Mouse (Mus musculus) heart, embryonic 10.5 days (tissue): ENCODE data around the gene Cd47. TPM values are rescaled to one million over a fixed set of nuclear protein-coding genes. Genes with fewer than 3 reads are reported as not detected.
"Not testable (repeated sequence)": the region's sequence is repeated elsewhere in the genome, so short reads cannot be mapped to it uniquely, and the experiment has no call there.

Source experiments
- DNase-seq: peaks from one replicate; pipeline ENCODE4 v3.0.0-alpha.2; 2017; ENCODE audit warnings: low spot score
- H3K27ac ChIP-seq: fragments of 300-500 bp; sonication (generic); 2 replicates; pipeline ENCODE4 v1.5.1; 2016; ENCODE audit warnings: mild to moderate bottlenecking
- H3K27me3 ChIP-seq: fragments of 300-500 bp; sonication (generic); 2 replicates; pipeline ENCODE4 v1.6.1; 2016; ENCODE audit warnings: mild to moderate bottlenecking; ENCODE audit not compliant: poor library complexity, insufficient read depth, severe bottlenecking
- H3K36me3 ChIP-seq: fragments of 300-500 bp; sonication (generic); 2 replicates; pipeline ENCODE4 v1.6.1; 2016; ENCODE audit warnings: mild to moderate bottlenecking, moderate library complexity
- H3K4me1 ChIP-seq: fragments of 300-500 bp; sonication (generic); 2 replicates; pipeline ENCODE4 v1.6.1; 2016; ENCODE audit warnings: mild to moderate bottlenecking
- H3K4me3 ChIP-seq: fragments of 300-500 bp; sonication (generic); 2 replicates; pipeline ENCODE4 v1.5.1; 2016; ENCODE audit warnings: mild to moderate bottlenecking, moderate library complexity
- H3K9me3 ChIP-seq: fragments of 300-500 bp; sonication (generic); 2 replicates; pipeline ENCODE4 v1.6.1; 2016; ENCODE audit warnings: mild to moderate bottlenecking, moderate library complexity
- WGBS: fragments of 180-500 bp; shearing (Covaris S2); methylation state at CpG from one replicate; pipeline ENCODE4 v1.1.7; 2016; 5-methylcytosine and 5-hydroxymethylcytosine counted together
- polyA plus RNA-seq: library from polyadenylated mRNA; unstranded; fragments of >200 nt; fragmentation: Nextera tagmentation; extraction: Ambion mirVana; gene quantifications from 2 replicates; pipeline ENCODE4 v1.2.1, GENCODE M21; 2016

Gene Cd47
- polyA plus RNA-seq, 1 experiment from 2014 or later: 50.3 TPM

- Histone ChIP-seq H3K9me3 (no peaks in the 10 kb centered on the region), H3K4me3 (no peak overlapping the region), H3K4me1 (no peaks in the 10 kb centered on the region), H3K36me3 (no peaks in the 10 kb centered on the region), H3K27me3 (no peaks in the 10 kb centered on the region), H3K27ac (no peak overlapping the region)
- DNase-seq: no peak
- WGBS: 64% methylated on average over 5 of the region's 5 CpGs
These were observed 17.8 kb downstream of the Cd47 start for GRCm38 (mm10) chr16:49818146-49818545.

GRCm38 (mm10) chr16:49818627-49819026, 18.3 kb downstream of the Cd47 start:
- no peaks in the 10 kb centered on the region for H3K4me1 ChIP-seq
- 47% methylated on average over 6 of the region's 6 CpGs for WGBS
- DNase-seq: no peak

GRCm38 (mm10) chr16:49819494-49819893, 19.2 kb downstream of the Cd47 start:
- WGBS: 73% methylated on average over 3 of the region's 3 CpGs
- no peaks in the 10 kb centered on the region for H3K36me3 ChIP-seq
- H3K4me1 ChIP-seq: no peaks in the 10 kb centered on the region
- DNase-seq: no peak
- H3K27ac ChIP-seq: no peak overlapping the region
- H3K4me3 ChIP-seq: no peak overlapping the region
- H3K27me3 ChIP-seq: no peaks in the 10 kb centered on the region
- no peaks in the 10 kb centered on the region for H3K9me3 ChIP-seq

More at GRCm38 (mm10) chr16:49818627-49819026, 18.3 kb downstream of the Cd47 start:
- no peaks in the 10 kb centered on the region for H3K36me3 ChIP-seq
- H3K4me3 ChIP-seq: no peak overlapping the region
- no peaks in the 10 kb centered on the region for H3K9me3 ChIP-seq
- no peaks in the 10 kb centered on the region for H3K27me3 ChIP-seq
- H3K27ac ChIP-seq: no peak overlapping the region

- WGBS: 95% methylated on average over 3 of the region's 3 CpGs
- not testable (repeated sequence) for H3K4me3 ChIP-seq, H3K27me3 ChIP-seq, DNase-seq, H3K27ac ChIP-seq, H3K4me1 ChIP-seq, H3K9me3 ChIP-seq, H3K36me3 ChIP-seq
These were observed 30.6 kb downstream of the Cd47 start for GRCm38 (mm10) chr16:49830911-49831310.

- Histone ChIP-seq H3K4me3 (no peak overlapping the region), H3K9me3 (no peaks in the 10 kb centered on the region), H3K27ac (no peak overlapping the region), H3K36me3 (no peaks in the 10 kb centered on the region), H3K27me3 (no peaks in the 10 kb centered on the region), H3K4me1 (peaks cover 9% of the 10 kb centered on the region)
- DNase-seq: no peak
- WGBS: 74% methylated on average over 3 of the region's 3 CpGs
These were observed 32.0 kb downstream of the Cd47 start for GRCm38 (mm10) chr16:49832339-49832738.

- Histone ChIP-seq H3K36me3 (no peaks in the 10 kb centered on the region), H3K27ac (no peak overlapping the region), H3K9me3 (no peaks in the 10 kb centered on the region), H3K4me1 (peaks cover 9% of the 10 kb centered on the region), H3K27me3 (no peaks in the 10 kb centered on the region), H3K4me3 (no peak overlapping the region)
- DNase-seq: no peak
- 13% methylated on average over 4 of the region's 4 CpGs for WGBS
These were observed 33.9 kb downstream of the Cd47 start for GRCm38 (mm10) chr16:49834130-49834693.

- no peak overlapping the region for H3K4me3 ChIP-seq
- no peak overlapping the region for H3K27ac ChIP-seq
- peaks cover 13% of the 10 kb centered on the region for H3K4me1 ChIP-seq
- WGBS: 86% methylated on average over 6 of the region's 6 CpGs
- DNase-seq: no peak
- H3K36me3 ChIP-seq: no peaks in the 10 kb centered on the region
- H3K9me3 ChIP-seq: no peaks in the 10 kb centered on the region
- H3K27me3 ChIP-seq: no peaks in the 10 kb centered on the region
These were observed 36.4 kb downstream of the Cd47 start for GRCm38 (mm10) chr16:49836634-49837164.

GRCm38 (mm10) chr16:49838923-49839322, 38.6 kb downstream of the Cd47 start:
- Histone ChIP-seq H3K4me1 (peaks cover 13% of the 10 kb centered on the region), H3K36me3 (no peaks in the 10 kb centered on the region), H3K27me3 (no peaks in the 10 kb centered on the region), H3K27ac (no peak overlapping the region), H3K9me3 (no peaks in the 10 kb centered on the region), H3K4me3 (no peak overlapping the region)
- 90% methylated on average over 6 of the region's 6 CpGs for WGBS
- DNase-seq: no peak

- no peak overlapping the region for H3K4me3 ChIP-seq
- 66% methylated on average over 15 of the region's 15 CpGs for WGBS
- H3K27ac ChIP-seq: no peak overlapping the region
These were observed 39.6 kb downstream of the Cd47 start for GRCm38 (mm10) chr16:49839681-49840535.

GRCm38 (mm10) chr16:49843723-49844122, 43.4 kb downstream of the Cd47 start:
- WGBS: 71% methylated on average over 1 of the region's 1 CpGs
- Histone ChIP-seq H3K27me3 (no peaks in the 10 kb centered on the region), H3K4me3 (no peak overlapping the region), H3K36me3 (no peaks in the 10 kb centered on the region), H3K4me1 (peaks cover 5% of the 10 kb centered on the region; the same call in 1 of the 2 replicates), H3K9me3 (no peaks in the 10 kb centered on the region), H3K27ac (no peak overlapping the region)
- DNase-seq: no peak

More at GRCm38 (mm10) chr16:49839681-49840535, 39.6 kb downstream of the Cd47 start:
- Histone ChIP-seq H3K36me3 (no peaks in the 10 kb centered on the region), H3K27me3 (no peaks in the 10 kb centered on the region), H3K9me3 (no peaks in the 10 kb centered on the region), H3K4me1 (peaks cover 5% of the 10 kb centered on the region; the same call in 1 of the 2 replicates)
- DNase-seq: no peak

GRCm38 (mm10) chr16:49847224-49848003, 47.1 kb downstream of the Cd47 start:
- H3K27ac ChIP-seq: no peak overlapping the region
- 74% methylated on average over 5 of the region's 5 CpGs for WGBS
- no peaks in the 10 kb centered on the region for H3K27me3 ChIP-seq
- DNase-seq: no peak
- no peaks in the 10 kb centered on the region for H3K4me1 ChIP-seq
- H3K36me3 ChIP-seq: no peaks in the 10 kb centered on the region
- no peak overlapping the region for H3K4me3 ChIP-seq
- H3K9me3 ChIP-seq: no peaks in the 10 kb centered on the region

GRCm38 (mm10) chr16:49848651-49849050, 48.3 kb downstream of the Cd47 start:
- 48% methylated on average over 1 of the region's 1 CpGs for WGBS
- no peak for DNase-seq
- no peak overlapping the region for H3K4me3 ChIP-seq
- no peaks in the 10 kb centered on the region for H3K4me1 ChIP-seq
- no peaks in the 10 kb centered on the region for H3K9me3 ChIP-seq
- H3K27ac ChIP-seq: no peak overlapping the region
- no peaks in the 10 kb centered on the region for H3K27me3 ChIP-seq
- no peaks in the 10 kb centered on the region for H3K36me3 ChIP-seq

- Histone ChIP-seq H3K4me3 (no peak overlapping the region), H3K36me3 (no peaks in the 10 kb centered on the region), H3K4me1 (peaks cover 15% of the 10 kb centered on the region), H3K27me3 (no peaks in the 10 kb centered on the region), H3K9me3 (no peaks in the 10 kb centered on the region), H3K27ac (no peak overlapping the region)
- no peak for DNase-seq
- WGBS: 82% methylated on average over 3 of the region's 3 CpGs
These were observed 52.6 kb downstream of the Cd47 start for GRCm38 (mm10) chr16:49852940-49853339.
